Mouse (Mus musculus) CH12.LX (cell line): ENCODE measurements around the gene Vmn1r4. TPM values are rescaled to one million over a fixed set of nuclear protein-coding genes. Genes with fewer than 3 reads are reported as not detected.

ENCODE experiments used
- DNase-seq: peaks from one replicate; pipeline ENCODE4 v3.0.0-alpha.2; 2013; ENCODE audit errors: extremely low read depth
- H3K27ac ChIP-seq: 2 replicates; pipeline ENCODE4 v1.5.1; 2012; ENCODE audit warnings: low read depth, mild to moderate bottlenecking, control low read depth, moderate library complexity; ENCODE audit not compliant: insufficient read depth
- H3K27me3 ChIP-seq: replicated peaks from 2 replicates; pipeline ENCODE3; 2012; ENCODE audit warnings: inconsistent platforms
- H3K36me3 ChIP-seq, 2 experiments: replicated peaks in 1 of 2; 2 replicates each; pipeline versions ENCODE3 to v1.6.1; 2012; ENCODE audit warnings: inconsistent platforms in 1 of 2, low read length in 1 of 2, mild to moderate bottlenecking in 1 of 2, mixed read lengths in 1 of 2, moderate library complexity in 1 of 2; ENCODE audit not compliant: control insufficient read depth in 1 of 2, insufficient read depth in 1 of 2
- H3K4me1 ChIP-seq, 2 experiments: 2 replicates each; pipeline ENCODE4 v1.6.1; 2012; ENCODE audit warnings: inconsistent platforms in 1 of 2, moderate library complexity in 1 of 2; ENCODE audit not compliant: insufficient read depth in 2 of 2, control insufficient read depth in 1 of 2
- H3K4me2 ChIP-seq: 2 replicates; pipeline ENCODE4 v1.6.1; 2012; ENCODE audit warnings: low read depth, mild to moderate bottlenecking, control low read depth; ENCODE audit not compliant: poor library complexity, insufficient read depth, severe bottlenecking
- H3K4me3 ChIP-seq, 3 experiments: fragments of 150-350 bp in 1 of 3; sonication (generic) in 1 of 3; replicated peaks in 1 of 3; 2 replicates each; pipeline versions ENCODE3 to v1.5.1; 2011 to 2012; ENCODE audit warnings: low read depth in 2 of 3, low read length in 2 of 3, mild to moderate bottlenecking in 2 of 3, moderate library complexity in 2 of 3, control low read depth in 1 of 3, improper control_type of control experiment in 1 of 3, inconsistent platforms in 1 of 3, mixed read lengths in 1 of 3; ENCODE audit not compliant: poor library complexity in 1 of 3
- H3K79me2 ChIP-seq: replicated peaks from 2 replicates; pipeline ENCODE4 v1.6.1; 2012; ENCODE audit warnings: mild to moderate bottlenecking, moderate library complexity; ENCODE audit not compliant: control insufficient read depth, poor library complexity, insufficient read depth, severe bottlenecking; ENCODE audit errors: extremely low read depth
- H3K9ac ChIP-seq: 2 replicates; pipeline ENCODE4 v1.6.1; 2012; ENCODE audit warnings: low read depth, mild to moderate bottlenecking, control low read depth, moderate library complexity; ENCODE audit not compliant: insufficient read depth
- H3K9me3 ChIP-seq: replicated peaks from 2 replicates; pipeline ENCODE3; 2012; ENCODE audit warnings: low read length, inconsistent platforms, mixed read lengths
- BHLHE40 ChIP-seq: IDR thresholded peaks from 2 replicates; pipeline ENCODE4 v1.6.1; 2011; ENCODE audit warnings: mild to moderate bottlenecking, low read depth, low read length, improper control_type of control experiment
- CHD1 ChIP-seq: IDR thresholded peaks from 2 replicates; pipeline ENCODE4 v1.6.1; 2012; ENCODE audit warnings: low read depth, low read length, improper control_type of control experiment, inconsistent platforms
- CHD2 ChIP-seq: IDR thresholded peaks from 2 replicates; pipeline ENCODE4 v1.6.1; 2011; ENCODE audit warnings: low read length, improper control_type of control experiment
- GABPA ChIP-seq: IDR thresholded peaks from 2 replicates; pipeline ENCODE4 v1.6.1; 2012; ENCODE audit warnings: low read depth, low read length, improper control_type of control experiment, inconsistent platforms; ENCODE audit not compliant: insufficient replicate concordance
- KAT2A ChIP-seq: IDR thresholded peaks from 2 replicates; pipeline ENCODE4 v1.6.1; 2012; ENCODE audit warnings: low read length, improper control_type of control experiment, inconsistent platforms; ENCODE audit not compliant: insufficient replicate concordance
- MAZ ChIP-seq: IDR thresholded peaks from 2 replicates; pipeline ENCODE4 v1.6.1; 2012; ENCODE audit warnings: low read depth, mild to moderate bottlenecking, inconsistent platforms, low read length, improper control_type of control experiment, moderate library complexity
- MXI1 ChIP-seq: IDR thresholded peaks from 2 replicates; pipeline ENCODE4 v1.6.1; 2011; ENCODE audit warnings: mild to moderate bottlenecking, low read depth, low read length, improper control_type of control experiment
- NELFE ChIP-seq: IDR thresholded peaks from 2 replicates; pipeline ENCODE4 v1.6.1; 2011; ENCODE audit warnings: low read depth, low read length, improper control_type of control experiment
- NRF1 ChIP-seq: IDR thresholded peaks from 2 replicates; pipeline ENCODE4 v1.6.1; 2014; ENCODE audit warnings: low read depth, mild to moderate bottlenecking, inconsistent platforms, low read length, improper control_type of control experiment, moderate library complexity
- SIN3A ChIP-seq: IDR thresholded peaks from 2 replicates; pipeline ENCODE4 v1.6.1; 2012; ENCODE audit warnings: low read length, improper control_type of control experiment, inconsistent platforms
- TBP ChIP-seq: conservative IDR thresholded peaks from 2 replicates; pipeline ENCODE4 v1.6.1; 2011; ENCODE audit warnings: low read depth, low read length, improper control_type of control experiment
- TCF12 ChIP-seq: IDR thresholded peaks from 2 replicates; pipeline ENCODE4 v1.6.1; 2014; ENCODE audit warnings: low read depth, mild to moderate bottlenecking, inconsistent platforms, low read length, improper control_type of control experiment
- UBTF ChIP-seq: IDR thresholded peaks from 2 replicates; pipeline ENCODE4 v1.6.1; 2012; ENCODE audit warnings: low read depth, mild to moderate bottlenecking, inconsistent platforms, low read length, improper control_type of control experiment, moderate library complexity
- ZKSCAN1 ChIP-seq: IDR thresholded peaks from 2 replicates; pipeline ENCODE4 v1.6.1; 2012; ENCODE audit warnings: low read depth, inconsistent platforms, low read length, improper control_type of control experiment, borderline replicate concordance
- ZMIZ1 ChIP-seq: IDR thresholded peaks from 2 replicates; pipeline ENCODE4 v1.6.1; 2012; ENCODE audit warnings: low read depth, mild to moderate bottlenecking, inconsistent platforms, low read length, improper control_type of control experiment
- ZNF384 ChIP-seq: IDR thresholded peaks from 2 replicates; pipeline ENCODE4 v1.6.1; 2012; ENCODE audit warnings: low read depth, low read length, improper control_type of control experiment, inconsistent platforms
- dilution Hi-C: fragments of 300-500 bp; cut with MboI; formaldehyde crosslinking; loops from 2 replicates; pipeline ENCODE4 v1.14.3; 2020; ENCODE audit warnings: low sequenced_read_pairs; ENCODE audit not compliant: extremely low pct_unique_long_range_greater_than_20kb, extremely low pct_ligation_motif_present
- in situ Hi-C: fragments of 300-500 bp; cut with MboI; formaldehyde crosslinking; loops from 3 replicates; pipeline ENCODE4 v1.14.3; 2019; ENCODE audit warnings: low sequenced_read_pairs, low pct_ligation_motif_present, low pct_unique_long_range_greater_than_20kb, mixed read lengths
- polyA plus RNA-seq: library from polyadenylated mRNA; unstranded; fragments of >175 nt; gene quantifications from 2 replicates; pipeline ENCODE4 v1.2.1, GENCODE M21; 2012; ENCODE audit warnings: low read depth; ENCODE audit not compliant: insufficient read length
- total RNA-seq, 2 experiments: library from RNA; depleted of rRNA; stranded (reverse); fragments of 300-350 nt in 1 of 2; fragments of >200 nt in 1 of 2; gene quantifications; 2 replicates each; pipeline ENCODE4 v1.2.3; 2012 to 2014

The Vmn1r4 gene
- total and polyA plus RNA-seq, 3 experiments = 0.11 to 0.25 (median 0.11) TPM

- H3K4me1 ChIP-seq = no peaks in the 10 kb centered on the region
- TF ChIP-seq NELFE = no peak
- no peak for TF ChIP-seq MAZ
- no peak for TF ChIP-seq MXI1
- no peak for TF ChIP-seq SIN3A
- no peak for TF ChIP-seq TCF12
- no peak for TF ChIP-seq CHD1
- no peak for TF ChIP-seq TBP
- TF ChIP-seq ZKSCAN1 = no peak
- TF ChIP-seq KAT2A = no peak
- no peak for TF ChIP-seq BHLHE40
- TF ChIP-seq UBTF = no peak
- no peak for TF ChIP-seq CHD2
- no peak for TF ChIP-seq ZMIZ1
- no peak for TF ChIP-seq NRF1
- no peak for TF ChIP-seq ZNF384
- TF ChIP-seq GABPA = no peak
- TF ChIP-seq, all 38 proteins: peak for 0
- H3K27ac ChIP-seq = no peak within 1 kb of the TSS
- in situ Hi-C loops (no loop called here), dilution Hi-C loops (no loop called here)
- no peak for DNase-seq
- no peaks in the 10 kb centered on the region for H3K36me3 ChIP-seq
- no peaks in the 10 kb centered on the region for H3K9me3 ChIP-seq
- H3K4me3 ChIP-seq = no peak within 1 kb of the TSS
- no peaks in the 10 kb centered on the region for H3K27me3 ChIP-seq
- H3K4me2 ChIP-seq = no peak within 1 kb of the TSS
- H3K9ac ChIP-seq = no peak within 1 kb of the TSS
- no peaks in the 10 kb centered on the region for H3K79me2 ChIP-seq
These were observed 73.1 kb downstream of the Vmn1r4 start, which contains the start of gene Vmn1r6 for GRCm38 (mm10) chr6:56996943-56997342. TSS of gene Vmn1r6 (plus strand) at chr6:56997243.

Other genes with a start within 250 kb of the Vmn1r4 start
- 89.3 and 103 TPM in 2 replicates for gene Lsm5, start 219.3 kb upstream of the Vmn1r4 start, total RNA-seq (2012; rRNA removed)
- 298 and 357 TPM in 2 replicates for gene Lsm5, start 219.3 kb upstream of the Vmn1r4 start, total RNA-seq (2014; rRNA removed)
- 80.0 and 98.9 TPM in 2 replicates for gene Lsm5, start 219.3 kb upstream of the Vmn1r4 start, polyA plus RNA-seq
- gene Avl9, start 209.1 kb upstream of the Vmn1r4 start, total RNA-seq (2012; rRNA removed) = 12.8 and 14.1 TPM in 2 replicates
- 20.4 and 23.5 TPM in 2 replicates for gene Avl9, start 209.1 kb upstream of the Vmn1r4 start, total RNA-seq (2014; rRNA removed)
- 11.2 and 13.1 TPM in 2 replicates for gene Avl9, start 209.1 kb upstream of the Vmn1r4 start, polyA plus RNA-seq
- 11.0 and 13.3 TPM in 2 replicates for gene Kbtbd2, start 126.2 kb upstream of the Vmn1r4 start, total RNA-seq (2012; rRNA removed)
- 29.5 and 34.2 TPM in 2 replicates for gene Kbtbd2, start 126.2 kb upstream of the Vmn1r4 start, total RNA-seq (2014; rRNA removed)
- 8.4 and 9.3 TPM in 2 replicates for gene Kbtbd2, start 126.2 kb upstream of the Vmn1r4 start, polyA plus RNA-seq
- 0.97 and 1.7 TPM in 2 replicates for gene Fkbp9, start 92.0 kb upstream of the Vmn1r4 start, total RNA-seq (2012; rRNA removed)
- not detected in 2 replicates for gene Fkbp9, start 92.0 kb upstream of the Vmn1r4 start, total RNA-seq (2014; rRNA removed)
- 0.07 and 0.08 TPM in 2 replicates for gene Fkbp9, start 92.0 kb upstream of the Vmn1r4 start, polyA plus RNA-seq
- 23.7 and 23.8 TPM in 2 replicates for gene Nt5c3, start 83 bp upstream of the Vmn1r4 start, total RNA-seq (2012; rRNA removed)
- gene Nt5c3, start 83 bp upstream of the Vmn1r4 start, total RNA-seq (2014; rRNA removed) = 82.4 and 82.5 TPM in 2 replicates
- gene Nt5c3, start 83 bp upstream of the Vmn1r4 start, polyA plus RNA-seq = 36.5 and 38.7 TPM in 2 replicates
- gene Vmn1r5, start 46.3 kb downstream of the Vmn1r4 start, total RNA-seq (2012; rRNA removed) = not detected in 2 replicates
- gene Vmn1r5, start 46.3 kb downstream of the Vmn1r4 start, total RNA-seq (2014; rRNA removed) = not detected in 2 replicates
- not detected in 2 replicates for gene Vmn1r5, start 46.3 kb downstream of the Vmn1r4 start, polyA plus RNA-seq
- not detected in 2 replicates for gene Vmn1r6, start 73.2 kb downstream of the Vmn1r4 start, total RNA-seq (2012; rRNA removed)
- gene Vmn1r6, start 73.2 kb downstream of the Vmn1r4 start, total RNA-seq (2014; rRNA removed) = not detected in 2 replicates
- not detected in 2 replicates for gene Vmn1r6, start 73.2 kb downstream of the Vmn1r4 start, polyA plus RNA-seq
- not detected in 2 replicates for gene Vmn1r7, start 101.3 kb downstream of the Vmn1r4 start, total RNA-seq (2012; rRNA removed)
- not detected in 2 replicates for gene Vmn1r7, start 101.3 kb downstream of the Vmn1r4 start, total RNA-seq (2014; rRNA removed)
- not detected in 2 replicates for gene Vmn1r7, start 101.3 kb downstream of the Vmn1r4 start, polyA plus RNA-seq
- gene Vmn1r8, start 108.3 kb downstream of the Vmn1r4 start, total RNA-seq (2012; rRNA removed) = not detected in 2 replicates
- gene Vmn1r8, start 108.3 kb downstream of the Vmn1r4 start, total RNA-seq (2014; rRNA removed) = not detected in 2 replicates
- gene Vmn1r8, start 108.3 kb downstream of the Vmn1r4 start, polyA plus RNA-seq = not detected in 2 replicates
- not detected in 2 replicates for gene Vmn1r9, start 142.8 kb downstream of the Vmn1r4 start, total RNA-seq (2012; rRNA removed)
- not detected in 2 replicates for gene Vmn1r9, start 142.8 kb downstream of the Vmn1r4 start, total RNA-seq (2014; rRNA removed)
- gene Vmn1r9, start 142.8 kb downstream of the Vmn1r4 start, polyA plus RNA-seq = not detected in 2 replicates
- gene Vmn1r10, start 185.4 kb downstream of the Vmn1r4 start, total RNA-seq (2012; rRNA removed) = not detected in 2 replicates
- gene Vmn1r10, start 185.4 kb downstream of the Vmn1r4 start, total RNA-seq (2014; rRNA removed) = not detected in 2 replicates
- gene Vmn1r10, start 185.4 kb downstream of the Vmn1r4 start, polyA plus RNA-seq = not detected in 2 replicates
- gene Vmn1r11, start 209.4 kb downstream of the Vmn1r4 start, total RNA-seq (2012; rRNA removed) = not detected in 2 replicates
- gene Vmn1r11, start 209.4 kb downstream of the Vmn1r4 start, total RNA-seq (2014; rRNA removed) = not detected in 2 replicates
- not detected in 2 replicates for gene Vmn1r11, start 209.4 kb downstream of the Vmn1r4 start, polyA plus RNA-seq
- not detected in 2 replicates for gene Vmn1r12, start 232.9 kb downstream of the Vmn1r4 start, total RNA-seq (2012; rRNA removed)
- gene Vmn1r12, start 232.9 kb downstream of the Vmn1r4 start, total RNA-seq (2014; rRNA removed) = not detected in 2 replicates
- not detected in 2 replicates for gene Vmn1r12, start 232.9 kb downstream of the Vmn1r4 start, polyA plus RNA-seq